Mouse (Mus musculus): Measurements from ENCODE around the gene Tcf12. TPM values are rescaled to one million over a fixed set of nuclear protein-coding genes. Genes with fewer than 3 reads are reported as not detected.
A peak's percentile ranks its signal among the peaks of the same experiment; 100 is the strongest.

Tcf12 gene
- polyA plus RNA-seq, 1 experiment: 177 TPM

DNA sequence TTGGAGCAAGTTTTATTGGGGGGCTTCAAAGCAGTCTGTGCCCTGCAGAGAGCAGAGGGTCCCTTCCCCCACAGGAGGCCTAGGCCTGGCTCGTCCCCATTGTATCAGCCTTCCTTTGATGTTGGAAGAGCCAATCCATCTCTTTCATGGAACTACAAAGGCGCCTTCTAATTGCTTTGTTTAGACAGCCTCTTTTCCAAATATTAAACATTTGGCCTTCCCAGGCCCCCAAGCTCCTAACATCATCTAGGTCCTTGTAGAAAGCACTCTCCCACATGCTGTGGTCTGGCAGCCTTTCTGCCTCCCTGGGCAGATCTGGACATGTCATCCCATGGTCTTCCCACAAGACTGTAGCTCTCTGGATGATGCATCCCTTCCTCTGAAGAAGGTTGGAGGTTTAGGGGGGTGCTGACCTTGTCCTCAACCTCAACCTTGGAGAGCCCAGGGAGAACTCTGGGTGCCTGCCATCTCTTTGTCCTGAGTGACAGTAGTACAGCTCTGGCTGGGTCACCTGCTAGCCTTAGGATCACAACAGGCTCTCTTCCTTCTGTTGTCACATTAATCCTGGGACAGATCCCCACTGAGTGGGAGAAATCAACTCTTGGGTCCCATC lies 276.4 kb downstream of the Tcf12 start:
- no peak overlapping the region for H3K27ac ChIP-seq (ENCODE audit: insufficient read depth, low read length)
- H3K4me1 ChIP-seq (ENCODE audit: control insufficient read depth, insufficient read depth, low read length): no peaks in the 10 kb centered on the region
- H3K4me3 ChIP-seq (ENCODE audit: insufficient read depth, low read length): no peak overlapping the region
- TF ChIP-seq CTCF (IDR thresholded peaks at IDR 0.05; ENCODE audit: borderline replicate concordance, insufficient read depth, low read length) (no peak), POLR2A (IDR thresholded peaks at IDR 0.05; ENCODE audit: low read depth, low read length) (no peak)

DNA sequence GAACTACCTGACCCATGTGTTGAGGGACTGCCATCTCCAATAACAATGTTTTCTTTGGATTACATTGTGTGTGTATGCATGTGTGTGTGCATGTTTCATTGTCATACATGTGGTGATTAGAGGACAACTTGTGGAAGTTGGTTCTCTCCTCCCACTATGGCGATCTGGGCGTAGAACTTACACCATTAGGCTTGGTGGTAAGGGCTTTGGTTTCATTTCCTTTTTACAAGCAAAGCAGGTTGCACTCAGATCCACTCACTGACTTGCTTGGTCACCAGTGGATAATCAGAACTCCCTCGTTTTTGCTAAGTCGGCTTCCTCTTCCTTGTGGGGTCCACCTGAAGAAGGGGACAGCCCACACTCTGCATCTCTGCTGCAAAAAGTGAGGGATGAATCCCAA lies 277.0 kb downstream of the Tcf12 start:
- H3K4me3 ChIP-seq (ENCODE audit: insufficient read depth, low read length): no peak overlapping the region
- H3K27ac ChIP-seq (ENCODE audit: insufficient read depth, low read length): no peak overlapping the region
- no peaks in the 10 kb centered on the region for H3K4me1 ChIP-seq (ENCODE audit: control insufficient read depth, insufficient read depth, low read length)
- TF ChIP-seq CTCF (IDR thresholded peaks at IDR 0.05; ENCODE audit: borderline replicate concordance, insufficient read depth, low read length) (no peak), POLR2A (IDR thresholded peaks at IDR 0.05; ENCODE audit: low read depth, low read length) (no peak)

DNA sequence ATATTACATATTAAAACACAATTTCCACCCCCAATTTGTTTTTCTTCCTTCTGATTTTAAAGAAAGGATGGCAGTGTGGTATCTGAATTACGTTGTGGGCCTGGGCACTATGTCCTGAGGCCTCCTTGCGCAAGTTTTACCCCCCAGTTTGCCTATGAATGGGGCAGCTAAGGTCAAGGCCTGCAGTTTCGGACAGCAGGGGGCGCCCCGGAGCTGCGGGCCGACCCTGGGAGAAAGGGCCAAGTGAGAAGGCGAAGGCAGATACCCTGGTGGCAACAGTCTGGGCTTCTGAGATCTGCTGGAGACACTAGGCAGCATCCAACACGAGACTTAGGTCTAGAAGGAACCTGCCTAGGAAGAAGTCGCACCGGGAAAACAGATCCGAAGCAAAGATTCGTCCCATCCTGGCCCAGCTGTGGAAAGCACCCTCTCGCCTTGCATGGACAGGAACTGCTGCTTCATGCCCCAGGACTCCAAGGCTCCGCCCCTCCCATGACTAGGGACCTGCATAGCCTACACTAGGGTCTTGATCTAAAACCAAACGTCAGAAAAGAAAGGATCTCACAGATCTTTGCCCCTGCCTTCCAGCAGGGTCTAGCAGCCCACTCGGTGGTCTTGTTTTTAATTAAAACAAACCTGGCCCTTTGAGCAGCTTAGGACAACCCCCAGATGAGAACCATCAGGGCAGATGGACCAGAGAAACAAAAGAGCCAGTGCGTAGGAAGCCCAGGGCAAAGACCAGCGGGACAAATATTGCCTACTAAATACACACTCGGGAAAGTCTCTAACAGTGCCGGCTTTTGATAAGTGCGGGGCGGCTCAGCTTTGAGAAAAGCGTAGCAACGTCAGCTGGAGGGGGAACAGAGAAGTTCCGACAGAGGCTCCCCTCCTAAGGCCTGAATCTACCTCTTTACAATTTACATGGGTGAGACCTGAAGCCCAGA lies 279.6 kb downstream of the Tcf12 start:
- Histone ChIP-seq H3K4me3 (ENCODE audit: insufficient read depth, low read length) (no peak overlapping the region), H3K27ac (ENCODE audit: insufficient read depth, low read length) (no peak overlapping the region), H3K4me1 (ENCODE audit: control insufficient read depth, insufficient read depth, low read length) (peaks cover 4% of the 10 kb centered on the region; the same call in 1 of the 2 replicates)
- no peak for TF ChIP-seq POLR2A (IDR thresholded peaks at IDR 0.05; ENCODE audit: low read depth, low read length)
- peak; percentile 72 for TF ChIP-seq CTCF (IDR thresholded peaks at IDR 0.05; ENCODE audit: borderline replicate concordance, insufficient read depth, low read length)

DNA sequence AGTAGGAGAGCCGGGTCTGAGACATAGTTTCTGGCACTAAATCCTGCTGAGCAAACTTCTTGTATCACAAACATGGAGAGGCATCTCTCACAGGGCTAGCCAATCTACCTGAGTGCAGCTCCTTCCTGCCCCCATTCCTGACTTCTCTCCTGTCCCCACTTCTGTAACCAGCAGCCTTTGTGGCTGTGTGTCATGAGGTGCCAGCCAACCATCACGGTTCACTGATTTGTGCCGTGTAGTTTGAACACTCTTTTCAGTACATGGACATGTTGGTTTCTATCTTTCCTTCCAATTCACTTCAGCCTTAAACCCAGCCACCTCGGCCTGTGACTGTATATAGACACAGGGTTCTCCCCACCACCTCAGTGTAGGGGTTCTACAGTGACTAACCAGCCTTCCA lies 280.7 kb downstream of the Tcf12 start:
- no peak overlapping the region for H3K4me3 ChIP-seq (ENCODE audit: insufficient read depth, low read length)
- peaks cover 4% of the 10 kb centered on the region; the same call in 1 of the 2 replicates for H3K4me1 ChIP-seq (ENCODE audit: control insufficient read depth, insufficient read depth, low read length)
- no peak overlapping the region for H3K27ac ChIP-seq (ENCODE audit: insufficient read depth, low read length)
- TF ChIP-seq CTCF (IDR thresholded peaks at IDR 0.05; ENCODE audit: borderline replicate concordance, insufficient read depth, low read length) (no peak), POLR2A (IDR thresholded peaks at IDR 0.05; ENCODE audit: low read depth, low read length) (no peak)

DNA sequence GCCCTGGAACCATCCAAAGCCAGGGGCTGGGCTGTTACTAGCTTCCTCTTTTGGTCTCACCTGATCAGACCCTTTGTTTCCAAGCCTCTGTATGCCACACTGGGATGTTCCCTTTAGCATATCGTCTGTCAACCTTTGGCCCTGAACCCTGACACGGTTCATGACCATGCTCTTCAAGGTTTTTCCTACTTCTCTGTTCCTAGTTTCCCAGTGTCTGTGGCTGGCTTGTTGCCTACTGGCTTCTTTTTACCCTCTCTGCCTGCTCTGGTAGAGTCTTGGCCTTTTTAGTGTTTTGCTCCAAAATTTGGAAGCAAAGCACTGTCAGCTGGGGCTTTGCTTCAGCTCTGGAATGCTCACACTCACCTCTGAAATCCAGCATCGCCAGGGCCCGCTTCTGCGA lies 281.3 kb downstream of the Tcf12 start:
- TF ChIP-seq POLR2A (IDR thresholded peaks at IDR 0.05; ENCODE audit: low read depth, low read length): no peak
- no peak for TF ChIP-seq CTCF (IDR thresholded peaks at IDR 0.05; ENCODE audit: borderline replicate concordance, insufficient read depth, low read length)
- H3K4me1 ChIP-seq (ENCODE audit: control insufficient read depth, insufficient read depth, low read length): peaks cover 4% of the 10 kb centered on the region; the same call in 1 of the 2 replicates
- H3K27ac ChIP-seq (ENCODE audit: insufficient read depth, low read length): no peak overlapping the region
- H3K4me3 ChIP-seq (ENCODE audit: insufficient read depth, low read length): no peak overlapping the region

DNA sequence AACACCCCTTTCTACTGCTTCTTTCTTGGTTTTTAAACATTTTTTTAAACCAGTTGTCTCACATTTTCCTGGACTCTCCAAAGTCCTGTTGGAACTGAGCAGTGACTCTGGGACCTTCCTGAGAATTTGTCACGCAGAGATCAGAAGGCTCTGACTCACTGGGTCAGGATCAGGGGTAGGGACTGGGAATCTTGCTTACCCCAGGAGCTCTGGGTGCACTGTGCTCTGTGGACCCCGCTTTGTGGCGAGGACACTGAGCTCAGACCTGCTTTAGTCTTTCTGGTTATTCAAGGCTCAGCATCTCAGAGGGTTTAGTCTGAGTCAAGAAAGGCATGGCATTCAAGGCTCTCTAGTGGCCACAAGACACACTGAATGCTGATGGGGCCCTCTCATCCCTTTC lies 281.9 kb downstream of the Tcf12 start:
- H3K27ac ChIP-seq (ENCODE audit: insufficient read depth, low read length): peak overlapping the region; percentile 21; the same call in 1 of the 2 replicates
- no peak overlapping the region for H3K4me3 ChIP-seq (ENCODE audit: insufficient read depth, low read length)
- TF ChIP-seq CTCF (IDR thresholded peaks at IDR 0.05; ENCODE audit: borderline replicate concordance, insufficient read depth, low read length): no peak
- TF ChIP-seq POLR2A (IDR thresholded peaks at IDR 0.05; ENCODE audit: low read depth, low read length): no peak
- peaks cover 4% of the 10 kb centered on the region; the same call in 1 of the 2 replicates for H3K4me1 ChIP-seq (ENCODE audit: control insufficient read depth, insufficient read depth, low read length)

DNA sequence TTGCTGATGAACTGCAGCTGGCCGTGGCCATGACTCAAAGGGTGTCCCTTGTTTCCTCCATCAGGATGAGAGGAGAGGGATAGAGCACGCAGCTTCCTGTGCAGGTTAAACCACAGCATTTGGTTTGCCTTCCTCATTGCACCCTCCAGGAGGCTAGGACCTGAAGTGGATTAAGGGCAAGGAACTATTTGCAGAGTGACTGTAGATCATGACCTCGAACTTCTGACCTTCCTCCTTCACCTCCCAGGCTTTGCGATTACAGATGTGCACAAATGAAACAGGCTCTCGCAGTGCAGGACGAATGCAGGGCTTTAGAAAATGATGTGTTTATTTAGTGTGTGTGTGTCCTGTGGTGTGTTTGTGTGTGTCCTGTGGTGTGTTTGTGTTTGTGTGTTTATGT lies 282.5 kb downstream of the Tcf12 start:
- TF ChIP-seq CTCF (IDR thresholded peaks at IDR 0.05; ENCODE audit: borderline replicate concordance, insufficient read depth, low read length) (no peak), POLR2A (IDR thresholded peaks at IDR 0.05; ENCODE audit: low read depth, low read length) (no peak)
- Histone ChIP-seq H3K4me3 (ENCODE audit: insufficient read depth, low read length) (no peak overlapping the region), H3K4me1 (ENCODE audit: control insufficient read depth, insufficient read depth, low read length) (peaks cover 4% of the 10 kb centered on the region; the same call in 1 of the 2 replicates), H3K27ac (ENCODE audit: insufficient read depth, low read length) (peak overlapping the region; percentile 21; the same call in 1 of the 2 replicates)

DNA sequence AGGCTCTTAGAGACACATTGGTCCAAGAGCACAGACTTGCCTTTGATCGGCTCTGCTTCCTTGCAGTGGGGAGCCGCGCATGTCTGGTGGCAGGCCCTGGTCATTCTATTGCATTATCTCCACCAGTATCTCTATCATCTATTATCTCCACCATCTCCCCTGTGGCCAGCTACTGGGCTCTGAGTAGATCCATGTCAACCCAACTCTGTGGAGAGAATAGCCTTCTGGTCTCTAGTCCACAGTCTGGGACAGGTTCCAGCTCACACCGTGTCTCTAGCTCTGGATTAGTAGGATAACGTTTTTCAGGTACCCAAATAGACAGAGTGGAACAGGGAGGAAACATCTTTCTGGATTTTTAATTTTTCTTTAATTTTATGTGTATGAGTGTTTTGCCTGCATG lies 284.3 kb downstream of the Tcf12 start:
- TF ChIP-seq POLR2A (IDR thresholded peaks at IDR 0.05; ENCODE audit: low read depth, low read length) (no peak), CTCF (IDR thresholded peaks at IDR 0.05; ENCODE audit: borderline replicate concordance, insufficient read depth, low read length) (no peak)
- no peak overlapping the region for H3K27ac ChIP-seq (ENCODE audit: insufficient read depth, low read length)
- H3K4me3 ChIP-seq (ENCODE audit: insufficient read depth, low read length): no peak overlapping the region
- peaks cover 4% of the 10 kb centered on the region; the same call in 1 of the 2 replicates for H3K4me1 ChIP-seq (ENCODE audit: control insufficient read depth, insufficient read depth, low read length)

DNA sequence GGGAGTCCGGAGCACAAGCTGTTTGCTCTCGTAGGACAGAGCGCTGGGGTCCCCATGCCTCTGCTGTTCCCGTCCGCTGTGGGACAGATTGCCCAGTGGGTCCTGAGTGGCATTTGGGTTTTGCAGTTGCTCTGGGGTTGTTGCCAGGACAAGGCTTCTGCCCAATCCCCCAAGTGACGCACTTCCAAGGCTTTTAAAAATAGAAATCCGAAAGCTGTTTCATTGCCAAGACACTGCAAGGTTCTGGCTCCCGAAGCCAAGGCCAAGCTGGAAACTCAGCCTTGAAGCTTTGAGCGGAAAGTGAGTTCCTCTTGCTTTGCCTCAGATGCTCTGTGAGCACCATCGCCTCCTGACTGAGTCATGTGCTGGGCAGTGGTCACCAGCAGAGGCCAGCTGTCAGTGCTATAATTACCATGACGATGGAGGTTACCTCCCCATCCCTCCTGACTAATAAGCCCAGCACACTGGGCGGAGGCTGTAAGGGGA lies 285.6 kb downstream of the Tcf12 start:
- TF ChIP-seq POLR2A (IDR thresholded peaks at IDR 0.05; ENCODE audit: low read depth, low read length) (no peak), CTCF (IDR thresholded peaks at IDR 0.05; ENCODE audit: borderline replicate concordance, insufficient read depth, low read length) (no peak)
- peak overlapping the region; percentile 45 for H3K27ac ChIP-seq (ENCODE audit: insufficient read depth, low read length)
- H3K4me1 ChIP-seq (ENCODE audit: control insufficient read depth, insufficient read depth, low read length): peaks cover 4% of the 10 kb centered on the region; the same call in 1 of the 2 replicates
- H3K4me3 ChIP-seq (ENCODE audit: insufficient read depth, low read length): no peak overlapping the region
